Mouse (Mus musculus): ENCODE measurements around the gene Ptpre. TPM values are rescaled to one million over a fixed set of nuclear protein-coding genes. Genes with fewer than 3 reads are reported as not detected.
"Not testable (repeated sequence)": the region's sequence is repeated elsewhere in the genome, so short reads cannot be mapped to it uniquely, and the experiment has no call there.

Gene Ptpre
- polyA plus RNA-seq, 1 experiment from 2014 or later = 2.3 TPM

GRCm38 (mm10) chr7:135684938-135685337, 147.7 kb downstream of the Ptpre start:
- no peaks in the 10 kb centered on the region for H3K27me3 ChIP-seq (ENCODE audit: insufficient read depth, low read length)
- no peak overlapping the region for H3K9ac ChIP-seq
- 76% methylated on average over 7 of the region's 7 CpGs for WGBS
- ATAC-seq (ENCODE audit: insufficient read depth) (no peak), DNase-seq (no peak)
- no peaks in the 10 kb centered on the region for H3K9me3 ChIP-seq (ENCODE audit: low read depth, low read length)
- H3K27ac ChIP-seq (ENCODE audit: low read depth) = no peak overlapping the region; the same call in 1 of the 2 replicates
- no peaks in the 10 kb centered on the region for H3K4me1 ChIP-seq (ENCODE audit: insufficient read depth)
- no peak overlapping the region for H3K4me3 ChIP-seq (ENCODE audit: low read depth, low read length)
- no peak for TF ChIP-seq CTCF (IDR thresholded peaks at IDR 0.05; ENCODE audit: low read depth)
- H3K4me2 ChIP-seq = no peak overlapping the region
- H3K36me3 ChIP-seq (ENCODE audit: insufficient read depth) = peaks cover 54% of the 10 kb centered on the region

DNA sequence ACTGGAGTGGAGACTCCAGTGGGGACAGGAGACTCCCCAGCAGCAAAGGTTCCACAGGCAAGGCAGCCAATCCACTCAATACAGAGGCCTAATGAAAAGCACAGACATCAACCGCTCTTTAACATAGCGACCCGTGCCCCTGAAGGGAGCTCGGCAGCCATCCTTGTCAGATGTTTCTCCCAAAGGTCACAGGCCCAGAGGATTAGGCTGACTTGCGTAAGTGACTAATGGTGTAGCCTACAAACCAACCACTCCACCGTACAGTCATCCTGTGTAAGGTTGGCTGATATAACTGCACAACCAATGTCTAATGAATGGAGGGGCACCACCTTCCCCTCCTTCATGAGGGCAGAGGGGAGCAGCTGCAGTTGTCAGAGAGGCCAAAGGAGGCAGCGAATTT, 152.1 kb downstream of the Ptpre start:
- no peaks in the 10 kb centered on the region for H3K4me1 ChIP-seq (ENCODE audit: insufficient read depth)
- no peaks in the 10 kb centered on the region for H3K9me3 ChIP-seq (ENCODE audit: low read depth, low read length)
- no peaks in the 10 kb centered on the region for H3K27me3 ChIP-seq (ENCODE audit: insufficient read depth, low read length)
- no peak overlapping the region for H3K9ac ChIP-seq
- DNase-seq (no peak), ATAC-seq (ENCODE audit: insufficient read depth) (no peak)
- no peak for TF ChIP-seq CTCF (IDR thresholded peaks at IDR 0.05; ENCODE audit: low read depth)
- no peak overlapping the region for H3K4me2 ChIP-seq
- no peak overlapping the region for H3K27ac ChIP-seq (ENCODE audit: low read depth)
- H3K36me3 ChIP-seq (ENCODE audit: insufficient read depth) = peaks cover 93% of the 10 kb centered on the region
- H3K4me3 ChIP-seq (ENCODE audit: low read depth, low read length) = no peak overlapping the region
- WGBS = 89% methylated on average over 7 of the region's 7 CpGs

- H3K4me2 ChIP-seq = no peak overlapping the region
- no peak for ATAC-seq (ENCODE audit: insufficient read depth)
- no peak for TF ChIP-seq CTCF (IDR thresholded peaks at IDR 0.05; ENCODE audit: low read depth)
- H3K9me3 ChIP-seq (ENCODE audit: low read depth, low read length) = no peaks in the 10 kb centered on the region
- H3K36me3 ChIP-seq (ENCODE audit: insufficient read depth) = peaks cover 96% of the 10 kb centered on the region
- H3K4me1 ChIP-seq (ENCODE audit: insufficient read depth) = no peaks in the 10 kb centered on the region
- H3K27me3 ChIP-seq (ENCODE audit: insufficient read depth, low read length) = no peaks in the 10 kb centered on the region
- no peak overlapping the region for H3K9ac ChIP-seq
- no peak overlapping the region for H3K27ac ChIP-seq (ENCODE audit: low read depth)
- DNase-seq = no peak
- no peak overlapping the region for H3K4me3 ChIP-seq (ENCODE audit: low read depth, low read length)
- WGBS = 89% methylated on average over 5 of the region's 5 CpGs
Observed at GRCm38 (mm10) chr7:135691941-135692340, 154.7 kb downstream of the Ptpre start.

DNA sequence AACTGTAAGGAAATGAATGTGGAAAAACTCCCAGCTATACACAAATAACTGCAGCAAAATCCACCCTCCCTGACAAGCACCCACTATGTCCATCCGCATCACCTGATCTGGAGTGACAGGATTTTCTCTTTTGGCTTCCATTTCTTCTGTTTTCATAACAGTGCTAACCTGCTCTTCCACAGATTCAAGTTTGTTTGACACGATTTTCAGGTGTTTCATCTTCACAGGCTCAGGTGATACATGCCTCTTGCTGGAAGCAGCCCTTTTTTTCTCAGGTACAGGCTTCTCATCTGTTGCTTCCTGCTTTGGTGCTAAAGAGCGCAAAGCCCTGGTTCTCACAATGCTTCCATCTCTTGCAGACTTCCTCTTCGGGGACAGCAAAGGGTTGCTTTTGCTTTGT, 156.8 kb downstream of the Ptpre start:
- WGBS = 94% methylated on average over 4 of the region's 4 CpGs
- Histone ChIP-seq H3K4me1 (ENCODE audit: insufficient read depth) (0 out of 2 replicates have a peak, but pooled peaks cover 4% of the 10 kb centered on the region), H3K9ac (no peak overlapping the region)

GRCm38 (mm10) chr7:135694796-135695195, 157.5 kb downstream of the Ptpre start:
- H3K9ac ChIP-seq = no peak overlapping the region
- H3K4me1 ChIP-seq (ENCODE audit: insufficient read depth) = 0 out of 2 replicates have a peak, but pooled peaks cover 6% of the 10 kb centered on the region
- H3K4me2 ChIP-seq = no peak overlapping the region
- no peaks in the 10 kb centered on the region for H3K9me3 ChIP-seq (ENCODE audit: low read depth, low read length)
- H3K4me3 ChIP-seq (ENCODE audit: low read depth, low read length) = no peak overlapping the region
- no peaks in the 10 kb centered on the region for H3K27me3 ChIP-seq (ENCODE audit: insufficient read depth, low read length)
- 91% methylated on average over 5 of the region's 5 CpGs for WGBS
- no peak for DNase-seq
- no peak overlapping the region for H3K27ac ChIP-seq (ENCODE audit: low read depth)
- no peak for TF ChIP-seq CTCF (IDR thresholded peaks at IDR 0.05; ENCODE audit: low read depth)
- H3K36me3 ChIP-seq (ENCODE audit: insufficient read depth) = peaks cover 98% of the 10 kb centered on the region
- ATAC-seq (ENCODE audit: insufficient read depth) = no peak

More for the DNA sequence above, 156.8 kb downstream of the Ptpre start:
- Histone ChIP-seq H3K27ac (ENCODE audit: low read depth) (no peak overlapping the region), H3K9me3 (ENCODE audit: low read depth, low read length) (no peaks in the 10 kb centered on the region), H3K4me2 (no peak overlapping the region), H3K27me3 (ENCODE audit: insufficient read depth, low read length) (no peaks in the 10 kb centered on the region), H3K4me3 (ENCODE audit: low read depth, low read length) (no peak overlapping the region), H3K36me3 (ENCODE audit: insufficient read depth) (peaks cover 98% of the 10 kb centered on the region)
- ATAC-seq (ENCODE audit: insufficient read depth) (no peak), DNase-seq (no peak)
- no peak for TF ChIP-seq CTCF (IDR thresholded peaks at IDR 0.05; ENCODE audit: low read depth)

GRCm38 (mm10) chr7:135696127-135696526, 158.8 kb downstream of the Ptpre start:
- no peak for DNase-seq
- peaks cover 97% of the 10 kb centered on the region for H3K36me3 ChIP-seq (ENCODE audit: insufficient read depth)
- H3K4me3 ChIP-seq (ENCODE audit: low read depth, low read length) = no peak overlapping the region
- 62% methylated on average over 4 of the region's 4 CpGs for WGBS
- no peak overlapping the region for H3K4me2 ChIP-seq
- no peak overlapping the region for H3K27ac ChIP-seq (ENCODE audit: low read depth)
- no peaks in the 10 kb centered on the region for H3K9me3 ChIP-seq (ENCODE audit: low read depth, low read length)
- no peaks in the 10 kb centered on the region for H3K27me3 ChIP-seq (ENCODE audit: insufficient read depth, low read length)
- H3K9ac ChIP-seq = no peak overlapping the region
- no peak for ATAC-seq (ENCODE audit: insufficient read depth)
- TF ChIP-seq CTCF (IDR thresholded peaks at IDR 0.05; ENCODE audit: low read depth) = no peak
- 0 out of 2 replicates have a peak, but pooled peaks cover 11% of the 10 kb centered on the region for H3K4me1 ChIP-seq (ENCODE audit: insufficient read depth)

- Histone ChIP-seq H3K36me3 (ENCODE audit: insufficient read depth) (peaks cover 97% of the 10 kb centered on the region), H3K27ac (ENCODE audit: low read depth) (0 out of 2 replicates have a peak overlapping the region, but pooled peaks have one; percentile 22), H3K4me1 (ENCODE audit: insufficient read depth) (0 out of 2 replicates have a peak, but pooled peaks cover 11% of the 10 kb centered on the region)
- H3K9me3 ChIP-seq (ENCODE audit: low read depth, low read length); H3K9ac ChIP-seq; H3K4me3 ChIP-seq (ENCODE audit: low read depth, low read length); H3K27me3 ChIP-seq (ENCODE audit: insufficient read depth, low read length); H3K4me2 ChIP-seq: not testable (repeated sequence)
- 55% methylated on average over 5 of the region's 5 CpGs for WGBS
- peak; percentile 74 for DNase-seq
- peak; percentile 44; the same call in 1 of the 2 replicates for ATAC-seq (ENCODE audit: insufficient read depth)
Observed at GRCm38 (mm10) chr7:135697021-135697740, 159.9 kb downstream of the Ptpre start.

All from lung, embryonic 14.5 days (tissue).